Mouse (Mus musculus): Measurements from ENCODE around the gene Map1s. TPM values are rescaled to one million over a fixed set of nuclear protein-coding genes. Genes with fewer than 3 reads are reported as not detected.

Map1s gene
- polyA plus RNA-seq, 1 experiment from 2014 or later: 54.0 TPM

DNA sequence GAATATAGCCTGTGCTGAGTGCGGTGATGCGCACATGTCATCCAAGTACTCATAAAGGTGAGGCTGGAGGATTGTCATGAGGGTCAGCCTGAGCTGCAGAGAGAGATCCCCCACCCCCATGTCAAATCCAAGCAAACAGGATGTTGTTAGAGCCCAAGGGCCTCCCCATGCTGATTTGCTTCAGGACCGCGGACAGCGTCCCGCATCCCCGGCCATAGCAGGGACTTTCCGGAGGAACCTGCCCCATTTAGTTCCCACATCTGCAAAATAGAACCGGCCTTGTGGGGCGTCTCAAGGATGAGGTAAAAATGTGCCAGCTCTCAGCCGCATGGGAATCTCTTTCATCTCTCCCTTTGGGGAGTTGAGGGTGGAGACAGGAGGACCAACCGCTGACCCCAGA is 20.1 kb upstream of the Map1s start:
- no peak overlapping the region for H3K27ac ChIP-seq (replicated peaks; ENCODE audit: low read depth, low read length)
- WGBS: 20% methylated on average over 12 of the region's 12 CpGs
- H3K9ac ChIP-seq (replicated peaks; ENCODE audit: low read length): no peak overlapping the region
- no peaks in the 10 kb centered on the region for H3K36me3 ChIP-seq (ENCODE audit: control insufficient read depth, insufficient read depth, low read length)
- H3K27me3 ChIP-seq (ENCODE audit: control insufficient read depth, insufficient read depth, low read length): peaks cover 2% of the 10 kb centered on the region
- ATAC-seq (ENCODE audit: low FRiP score, low TSS enrichment) (no peak), DNase-seq (no peak)
- no peaks in the 10 kb centered on the region for H3K9me3 ChIP-seq (ENCODE audit: control insufficient read depth, low read length)
- no peak overlapping the region for H3K4me3 ChIP-seq (replicated peaks; ENCODE audit: low read depth, low read length)
- H3K4me1 ChIP-seq (ENCODE audit: control insufficient read depth, insufficient read depth, low read length): no peaks in the 10 kb centered on the region
- H3K4me2 ChIP-seq (ENCODE audit: low read length): no peak overlapping the region

- WGBS: 5% methylated on average over 18 of the region's 18 CpGs
- H3K4me2 ChIP-seq (ENCODE audit: low read length): peak overlapping the region; percentile 22; the same call in 1 of the 2 replicates
Measured at GRCm38 (mm10) chr8:70887669-70888068, 18.1 kb upstream of the Map1s start.

DNA sequence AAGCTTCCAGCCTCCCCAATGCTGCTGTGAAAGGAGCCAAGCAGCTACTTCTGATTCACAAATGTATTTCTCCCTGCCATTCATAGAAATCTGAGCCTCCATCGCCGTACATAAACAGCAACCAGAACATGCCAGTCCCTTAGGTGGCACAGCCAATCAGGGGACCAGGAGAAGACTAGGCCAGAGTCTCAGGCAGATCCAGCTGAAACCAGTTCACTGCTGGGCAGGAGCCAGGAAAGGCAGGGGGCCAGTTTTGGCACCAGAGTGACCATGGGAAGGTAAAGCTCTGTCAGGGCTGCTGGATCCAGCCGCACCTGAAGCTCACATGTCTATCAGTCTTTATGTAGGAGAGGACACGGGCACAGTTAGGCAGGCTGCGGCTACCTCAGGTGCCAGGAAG is 15.1 kb upstream of the Map1s start:
- Histone ChIP-seq H3K9ac (replicated peaks; ENCODE audit: low read length) (no peak overlapping the region), H3K27ac (replicated peaks; ENCODE audit: low read depth, low read length) (no peak overlapping the region), H3K36me3 (ENCODE audit: control insufficient read depth, insufficient read depth, low read length) (peaks cover 28% of the 10 kb centered on the region), H3K4me1 (ENCODE audit: control insufficient read depth, insufficient read depth, low read length) (peaks cover 3% of the 10 kb centered on the region; the same call in 1 of the 2 replicates), H3K4me3 (replicated peaks; ENCODE audit: low read depth, low read length) (no peak overlapping the region), H3K27me3 (ENCODE audit: control insufficient read depth, insufficient read depth, low read length) (peaks cover 45% of the 10 kb centered on the region), H3K9me3 (ENCODE audit: control insufficient read depth, low read length) (no peaks in the 10 kb centered on the region), H3K4me2 (ENCODE audit: low read length) (no peak overlapping the region)
- 90% methylated on average over 5 of the region's 5 CpGs for WGBS
- ATAC-seq (ENCODE audit: low FRiP score, low TSS enrichment): no peak
- no peak for DNase-seq

More at GRCm38 (mm10) chr8:70887669-70888068, 18.1 kb upstream of the Map1s start:
- ATAC-seq (ENCODE audit: low FRiP score, low TSS enrichment) (0 out of 2 replicates have a peak, but pooled peaks have one; percentile 21), DNase-seq (peak; percentile 22)
- no peak overlapping the region for H3K4me3 ChIP-seq (replicated peaks; ENCODE audit: low read depth, low read length)
- H3K36me3 ChIP-seq (ENCODE audit: control insufficient read depth, insufficient read depth, low read length): no peaks in the 10 kb centered on the region
- H3K9ac ChIP-seq (replicated peaks; ENCODE audit: low read length): 0 out of 2 replicates have a peak overlapping the region, but pooled peaks have one; percentile 6
- no peaks in the 10 kb centered on the region for H3K9me3 ChIP-seq (ENCODE audit: control insufficient read depth, low read length)
- H3K27ac ChIP-seq (replicated peaks; ENCODE audit: low read depth, low read length): no peak overlapping the region
- H3K4me1 ChIP-seq (ENCODE audit: control insufficient read depth, insufficient read depth, low read length): peaks cover 3% of the 10 kb centered on the region; the same call in 1 of the 2 replicates
- H3K27me3 ChIP-seq (ENCODE audit: control insufficient read depth, insufficient read depth, low read length): peaks cover 22% of the 10 kb centered on the region

GRCm38 (mm10) chr8:70891356-70891755 is 14.4 kb upstream of the Map1s start:
- Histone ChIP-seq H3K27me3 (ENCODE audit: control insufficient read depth, insufficient read depth, low read length) (peaks cover 45% of the 10 kb centered on the region), H3K9me3 (ENCODE audit: control insufficient read depth, low read length) (no peaks in the 10 kb centered on the region), H3K36me3 (ENCODE audit: control insufficient read depth, insufficient read depth, low read length) (peaks cover 31% of the 10 kb centered on the region), H3K9ac (replicated peaks; ENCODE audit: low read length) (no peak overlapping the region), H3K4me2 (ENCODE audit: low read length) (no peak overlapping the region), H3K4me3 (replicated peaks; ENCODE audit: low read depth, low read length) (no peak overlapping the region), H3K27ac (replicated peaks; ENCODE audit: low read depth, low read length) (no peak overlapping the region), H3K4me1 (ENCODE audit: control insufficient read depth, insufficient read depth, low read length) (peaks cover 6% of the 10 kb centered on the region)
- WGBS: 13% methylated on average over 21 of the region's 21 CpGs
- no peak for DNase-seq
- peak; percentile 9; the same call in 1 of the 2 replicates for ATAC-seq (ENCODE audit: low FRiP score, low TSS enrichment)

DNA sequence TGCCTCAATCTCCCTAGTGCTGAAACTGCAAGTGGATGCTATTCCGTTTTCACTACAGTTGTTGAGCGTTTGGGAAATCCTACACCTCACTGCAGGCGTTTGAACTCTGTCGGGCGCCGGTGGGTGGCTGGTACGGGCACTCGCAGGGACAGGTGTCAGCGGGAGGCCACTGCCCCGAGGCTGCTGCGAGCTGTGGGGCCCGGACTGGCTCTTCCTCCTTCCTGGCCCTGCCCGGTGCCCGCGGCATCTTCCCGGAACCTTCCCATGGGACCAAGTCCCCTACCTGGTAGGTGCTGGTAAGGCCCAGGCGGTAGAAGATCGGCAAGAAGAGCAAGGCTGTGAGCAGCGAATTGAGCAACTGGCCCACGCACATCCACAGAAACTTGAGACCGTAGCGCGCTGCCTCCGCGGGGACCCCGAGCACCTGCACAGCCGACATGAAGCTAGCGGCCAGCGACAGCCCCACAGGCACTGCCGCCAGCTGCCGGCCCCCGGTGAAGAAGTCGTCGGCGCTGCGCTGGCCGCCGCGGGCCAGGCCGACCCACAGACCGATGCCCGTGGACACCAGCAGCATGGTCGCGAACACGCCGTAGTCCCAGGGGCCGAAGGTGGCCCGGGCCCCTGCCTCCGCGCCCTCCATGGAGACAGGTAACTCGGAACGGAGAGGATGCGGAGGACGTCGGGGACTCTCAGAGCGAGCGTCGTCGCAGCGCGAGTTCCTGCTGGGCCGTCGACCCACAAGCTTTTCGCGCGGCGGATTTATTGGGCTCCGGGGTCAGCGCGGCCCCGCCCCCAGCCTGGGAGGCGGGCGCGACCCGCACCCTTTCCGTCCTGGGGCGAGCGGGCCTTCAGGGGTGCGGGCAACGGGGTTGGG is 13.5 kb upstream of the Map1s start, which contains the start of gene Slc5a5:
Gene Slc5a5 (minus strand): TSS at position 736 of the 874 bp plus-strand sequence.
- H3K27me3 ChIP-seq (ENCODE audit: control insufficient read depth, insufficient read depth, low read length): peaks cover 45% of the 10 kb centered on the region

GRCm38 (mm10) chr8:70892896-70893655 is 12.7 kb upstream of the Map1s start:
- 34% methylated on average over 20 of the region's 20 CpGs for WGBS
- Histone ChIP-seq H3K36me3 (ENCODE audit: control insufficient read depth, insufficient read depth, low read length) (peaks cover 31% of the 10 kb centered on the region), H3K4me1 (ENCODE audit: control insufficient read depth, insufficient read depth, low read length) (peaks cover 8% of the 10 kb centered on the region), H3K9me3 (ENCODE audit: control insufficient read depth, low read length) (no peaks in the 10 kb centered on the region), H3K4me3 (replicated peaks; ENCODE audit: low read depth, low read length) (0 out of 2 replicates have a peak overlapping the region, but pooled peaks have one; percentile 21), H3K9ac (replicated peaks; ENCODE audit: low read length) (no peak overlapping the region; the same call in 1 of the 2 replicates), H3K27me3 (ENCODE audit: control insufficient read depth, insufficient read depth, low read length) (peaks cover 45% of the 10 kb centered on the region), H3K4me2 (ENCODE audit: low read length) (peak overlapping the region; percentile 38; the same call in 1 of the 2 replicates), H3K27ac (replicated peaks; ENCODE audit: low read depth, low read length) (no peak overlapping the region)
- ATAC-seq (ENCODE audit: low FRiP score, low TSS enrichment) (no peak), DNase-seq (peak; percentile 15)

More for the DNA sequence above, 13.5 kb upstream of the Map1s start, which contains the start of gene Slc5a5:
- DNase-seq (peak; percentile 52), ATAC-seq (ENCODE audit: low FRiP score, low TSS enrichment) (no peak)
- Histone ChIP-seq H3K36me3 (ENCODE audit: control insufficient read depth, insufficient read depth, low read length) (peaks cover 31% of the 10 kb centered on the region), H3K4me1 (ENCODE audit: control insufficient read depth, insufficient read depth, low read length) (peaks cover 8% of the 10 kb centered on the region), H3K4me3 (replicated peaks; ENCODE audit: low read depth, low read length) (peak within 1 kb of the TSS; percentile 21), H3K9ac (replicated peaks; ENCODE audit: low read length) (no peak within 1 kb of the TSS; the same call in 1 of the 2 replicates), H3K27ac (replicated peaks; ENCODE audit: low read depth, low read length) (no peak within 1 kb of the TSS), H3K4me2 (ENCODE audit: low read length) (peak within 1 kb of the TSS; percentile 38), H3K9me3 (ENCODE audit: control insufficient read depth, low read length) (no peaks in the 10 kb centered on the region)
- 3% methylated on average over 80 of the region's 80 CpGs for WGBS

DNA sequence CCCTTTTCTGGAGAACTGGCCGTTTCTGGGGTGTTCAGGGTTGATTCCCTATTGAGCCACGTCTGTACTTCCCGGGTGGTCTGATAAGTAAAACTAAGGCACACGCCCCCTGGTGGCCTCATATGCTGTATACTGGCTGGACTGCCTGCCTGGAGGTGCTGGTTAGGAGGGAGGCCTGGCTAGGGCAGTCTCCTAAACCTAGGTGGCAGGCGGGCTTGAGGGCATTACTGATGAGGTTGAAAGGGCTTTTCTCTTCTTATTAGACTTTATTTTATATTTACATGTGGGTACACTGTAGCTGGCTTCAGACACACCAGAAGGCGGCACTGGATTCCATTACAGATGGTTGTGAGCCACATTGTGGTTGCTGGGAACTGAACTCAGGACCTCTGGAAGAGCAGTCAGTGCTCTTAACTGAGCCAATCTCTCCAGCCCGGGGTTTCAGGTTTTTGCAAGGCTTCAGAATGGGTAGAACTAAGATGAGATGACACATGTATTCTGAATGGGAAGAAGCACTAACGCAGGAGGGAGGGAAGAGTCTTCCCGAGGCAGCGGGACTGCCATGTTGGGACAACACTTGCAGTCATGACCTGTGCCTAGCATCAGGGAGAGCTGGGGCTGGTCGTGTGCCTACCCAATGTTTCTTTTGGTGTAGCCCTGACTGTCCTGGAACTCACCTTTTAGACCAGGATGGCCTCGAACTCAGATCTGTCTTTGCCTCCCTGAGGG is 11.9 kb upstream of the Map1s start:
- WGBS: 28% methylated on average over 12 of the region's 12 CpGs
- H3K27ac ChIP-seq (replicated peaks; ENCODE audit: low read depth, low read length): no peak overlapping the region
- peaks cover 8% of the 10 kb centered on the region for H3K4me1 ChIP-seq (ENCODE audit: control insufficient read depth, insufficient read depth, low read length)
- ATAC-seq (ENCODE audit: low FRiP score, low TSS enrichment) (no peak), DNase-seq (peak; percentile 91)
- H3K4me3 ChIP-seq (replicated peaks; ENCODE audit: low read depth, low read length): no peak overlapping the region
- peaks cover 31% of the 10 kb centered on the region for H3K36me3 ChIP-seq (ENCODE audit: control insufficient read depth, insufficient read depth, low read length)
- no peaks in the 10 kb centered on the region for H3K9me3 ChIP-seq (ENCODE audit: control insufficient read depth, low read length)
- H3K9ac ChIP-seq (replicated peaks; ENCODE audit: low read length): no peak overlapping the region
- peaks cover 45% of the 10 kb centered on the region for H3K27me3 ChIP-seq (ENCODE audit: control insufficient read depth, insufficient read depth, low read length)
- H3K4me2 ChIP-seq (ENCODE audit: low read length): no peak overlapping the region

GRCm38 (mm10) chr8:70894385-70894720 is 11.4 kb upstream of the Map1s start:
- H3K36me3 ChIP-seq (ENCODE audit: control insufficient read depth, insufficient read depth, low read length): peaks cover 31% of the 10 kb centered on the region
- no peak overlapping the region for H3K4me2 ChIP-seq (ENCODE audit: low read length)
- no peak for DNase-seq
- WGBS: 57% methylated on average over 2 of the region's 2 CpGs
- peaks cover 45% of the 10 kb centered on the region for H3K27me3 ChIP-seq (ENCODE audit: control insufficient read depth, insufficient read depth, low read length)
- ATAC-seq (ENCODE audit: low FRiP score, low TSS enrichment): no peak
- peaks cover 8% of the 10 kb centered on the region for H3K4me1 ChIP-seq (ENCODE audit: control insufficient read depth, insufficient read depth, low read length)
- no peak overlapping the region for H3K4me3 ChIP-seq (replicated peaks; ENCODE audit: low read depth, low read length)
- no peak overlapping the region for H3K27ac ChIP-seq (replicated peaks; ENCODE audit: low read depth, low read length)
- no peaks in the 10 kb centered on the region for H3K9me3 ChIP-seq (ENCODE audit: control insufficient read depth, low read length)
- H3K9ac ChIP-seq (replicated peaks; ENCODE audit: low read length): no peak overlapping the region
